Mouse (Mus musculus): ENCODE results near the gene Grcc10. TPM values are rescaled to one million over a fixed set of nuclear protein-coding genes. Genes with fewer than 3 reads are reported as not detected.

The Grcc10 gene
- 320 and 329 TPM in 2 replicates for polyA plus RNA-seq (2012; rRNA removed)

- Histone ChIP-seq H3K4me1 (ENCODE audit: control insufficient read depth, insufficient read depth, low read length) (peaks cover 12% of the 10 kb centered on the region; the same call in 1 of the 2 replicates), H3K27me3 (ENCODE audit: control insufficient read depth, insufficient read depth, low read length) (no peaks in the 10 kb centered on the region), H3K27ac (ENCODE audit: insufficient read depth, low read length) (peak within 1 kb of the TSS; percentile 84), H3K4me3 (replicated peaks; ENCODE audit: insufficient read depth, low read depth, low read length) (peak within 1 kb of the TSS; percentile 89)
- DNase-seq, result peak; percentile 89 to 90
- WGBS, result under 1% methylated on average over 41 of the region's 41 CpGs
- TF ChIP-seq CTCF (IDR thresholded peaks at IDR 0.05; ENCODE audit: borderline replicate concordance, insufficient read depth, low read depth, low read length) (no peak), POLR2A (IDR thresholded peaks at IDR 0.05; ENCODE audit: borderline replicate concordance, insufficient read depth, low read length) (peak; percentile 90; the same call in 1 of the 2 replicates)
Observed at GRCm38 (mm10) chr6:124740888-124741761, at the start of gene Grcc10. TSS of gene Grcc10 (minus strand) at chr6:124741374.

DNA sequence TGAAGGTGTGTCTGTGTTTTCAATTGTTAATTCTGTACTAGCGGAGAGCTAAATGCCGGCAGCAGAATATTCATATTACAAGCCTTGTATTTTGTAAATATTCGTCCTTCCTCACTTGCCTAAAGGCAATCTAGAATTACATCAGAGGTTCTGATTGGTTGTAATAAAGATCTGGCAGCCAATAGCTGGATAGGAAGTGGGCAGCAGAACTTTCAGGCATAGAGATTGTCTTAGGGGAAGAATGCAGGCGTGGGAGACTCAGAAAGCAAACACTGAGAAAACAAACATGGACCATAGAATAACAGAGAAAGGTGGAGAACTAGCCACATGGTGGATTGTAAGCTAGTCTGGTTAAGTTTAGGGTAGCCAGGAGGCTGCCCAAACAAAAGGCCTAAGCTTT is 48.9 kb upstream of the Grcc10 start:
- no peak for DNase-seq
- TF ChIP-seq POLR2A (IDR thresholded peaks at IDR 0.05; ENCODE audit: borderline replicate concordance, insufficient read depth, low read length) (no peak), CTCF (IDR thresholded peaks at IDR 0.05; ENCODE audit: borderline replicate concordance, insufficient read depth, low read depth, low read length) (no peak)
- peaks cover 19% of the 10 kb centered on the region; the same call in 1 of the 2 replicates for H3K4me1 ChIP-seq (ENCODE audit: control insufficient read depth, insufficient read depth, low read length)
- WGBS, result 85% methylated on average over 4 of the region's 4 CpGs
- no peak overlapping the region for H3K27ac ChIP-seq (ENCODE audit: insufficient read depth, low read length)
- H3K27me3 ChIP-seq (ENCODE audit: control insufficient read depth, insufficient read depth, low read length), result no peaks in the 10 kb centered on the region
- H3K4me3 ChIP-seq (replicated peaks; ENCODE audit: insufficient read depth, low read depth, low read length), result no peak overlapping the region

GRCm38 (mm10) chr6:124789519-124789918 is 48.3 kb upstream of the Grcc10 start:
- no peak for TF ChIP-seq CTCF (IDR thresholded peaks at IDR 0.05; ENCODE audit: borderline replicate concordance, insufficient read depth, low read depth, low read length)
- TF ChIP-seq POLR2A (IDR thresholded peaks at IDR 0.05; ENCODE audit: borderline replicate concordance, insufficient read depth, low read length), result no peak
- 77% methylated on average over 4 of the region's 4 CpGs for WGBS
- H3K27ac ChIP-seq (ENCODE audit: insufficient read depth, low read length), result no peak overlapping the region
- DNase-seq, result no peak
- no peaks in the 10 kb centered on the region for H3K27me3 ChIP-seq (ENCODE audit: control insufficient read depth, insufficient read depth, low read length)
- no peak overlapping the region for H3K4me3 ChIP-seq (replicated peaks; ENCODE audit: insufficient read depth, low read depth, low read length)
- peaks cover 19% of the 10 kb centered on the region; the same call in 1 of the 2 replicates for H3K4me1 ChIP-seq (ENCODE audit: control insufficient read depth, insufficient read depth, low read length)

GRCm38 (mm10) chr6:124787722-124788121 is 46.5 kb upstream of the Grcc10 start:
- WGBS, result 10% methylated on average over 10 of the region's 10 CpGs
- TF ChIP-seq POLR2A (IDR thresholded peaks at IDR 0.05; ENCODE audit: borderline replicate concordance, insufficient read depth, low read length) (no peak), CTCF (IDR thresholded peaks at IDR 0.05; ENCODE audit: borderline replicate concordance, insufficient read depth, low read depth, low read length) (no peak)
- Histone ChIP-seq H3K27me3 (ENCODE audit: control insufficient read depth, insufficient read depth, low read length) (no peaks in the 10 kb centered on the region), H3K4me3 (replicated peaks; ENCODE audit: insufficient read depth, low read depth, low read length) (no peak overlapping the region), H3K4me1 (ENCODE audit: control insufficient read depth, insufficient read depth, low read length) (peaks cover 19% of the 10 kb centered on the region; the same call in 1 of the 2 replicates), H3K27ac (ENCODE audit: insufficient read depth, low read length) (0 out of 2 replicates have a peak overlapping the region, but pooled peaks have one; percentile 29)
- peak; percentile 57 for DNase-seq

- Histone ChIP-seq H3K27ac (ENCODE audit: insufficient read depth, low read length) (peak overlapping the region; percentile 62), H3K27me3 (ENCODE audit: control insufficient read depth, insufficient read depth, low read length) (no peaks in the 10 kb centered on the region), H3K4me3 (replicated peaks; ENCODE audit: insufficient read depth, low read depth, low read length) (no peak overlapping the region), H3K4me1 (ENCODE audit: control insufficient read depth, insufficient read depth, low read length) (peaks cover 19% of the 10 kb centered on the region; the same call in 1 of the 2 replicates)
- 6% methylated on average over 8 of the region's 8 CpGs for WGBS
- TF ChIP-seq POLR2A (IDR thresholded peaks at IDR 0.05; ENCODE audit: borderline replicate concordance, insufficient read depth, low read length) (no peak), CTCF (IDR thresholded peaks at IDR 0.05; ENCODE audit: borderline replicate concordance, insufficient read depth, low read depth, low read length) (no peak; the same call in 1 of the 2 replicates)
- DNase-seq, result peak; percentile 88 to 93
Observed at GRCm38 (mm10) chr6:124786756-124787420, 45.7 kb upstream of the Grcc10 start.

DNA sequence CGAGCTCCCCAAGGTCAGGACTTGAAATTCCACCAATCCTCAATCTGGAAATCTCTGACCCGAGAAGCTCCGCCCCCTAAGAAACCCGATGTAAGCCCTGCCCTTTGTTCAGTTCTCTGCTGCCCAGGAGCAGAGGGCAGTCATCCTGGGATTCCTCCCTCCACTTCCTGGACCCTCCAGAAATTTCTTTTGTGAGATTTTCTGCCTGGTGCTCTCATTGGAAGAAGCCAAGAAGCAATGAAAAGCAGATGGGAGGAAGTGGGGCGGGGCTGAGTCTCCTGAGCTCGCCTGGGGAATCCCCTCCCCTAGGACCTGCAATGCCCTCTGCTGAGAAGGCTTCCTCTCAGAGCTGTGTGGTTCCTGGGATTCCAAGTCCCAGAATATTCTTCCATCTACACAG is 41.3 kb upstream of the Grcc10 start:
- no peak overlapping the region for H3K4me3 ChIP-seq (replicated peaks; ENCODE audit: insufficient read depth, low read depth, low read length)
- no peak overlapping the region for H3K27ac ChIP-seq (ENCODE audit: insufficient read depth, low read length)
- WGBS, result 30% methylated on average over 6 of the region's 6 CpGs
- peaks cover 20% of the 10 kb centered on the region; the same call in 1 of the 2 replicates for H3K4me1 ChIP-seq (ENCODE audit: control insufficient read depth, insufficient read depth, low read length)
- no peak for TF ChIP-seq CTCF (IDR thresholded peaks at IDR 0.05; ENCODE audit: borderline replicate concordance, insufficient read depth, low read depth, low read length)
- no peak for TF ChIP-seq POLR2A (IDR thresholded peaks at IDR 0.05; ENCODE audit: borderline replicate concordance, insufficient read depth, low read length)
- DNase-seq, result no peak
- H3K27me3 ChIP-seq (ENCODE audit: control insufficient read depth, insufficient read depth, low read length), result no peaks in the 10 kb centered on the region

DNA sequence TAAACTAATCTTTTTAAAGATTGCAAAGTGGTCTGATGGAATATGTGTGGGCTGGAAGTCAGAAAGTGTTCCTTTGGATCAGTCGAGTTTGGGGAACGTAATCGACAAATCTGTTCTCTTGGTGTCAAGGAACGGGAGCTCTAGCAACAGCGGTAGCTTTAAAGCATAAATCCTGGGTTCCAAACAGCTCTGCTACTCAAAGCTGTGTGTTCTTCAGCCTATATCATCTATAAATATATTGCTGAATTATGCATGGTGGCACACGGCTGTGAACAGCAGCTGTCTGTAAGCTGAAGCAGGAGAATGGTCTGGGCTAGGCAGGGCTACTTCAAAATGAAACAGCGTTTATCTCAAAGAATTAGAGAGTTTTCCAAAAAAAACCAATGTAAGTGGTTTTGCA is 39.7 kb upstream of the Grcc10 start:
- no peak overlapping the region for H3K4me3 ChIP-seq (replicated peaks; ENCODE audit: insufficient read depth, low read depth, low read length)
- peaks cover 7% of the 10 kb centered on the region; the same call in 1 of the 2 replicates for H3K4me1 ChIP-seq (ENCODE audit: control insufficient read depth, insufficient read depth, low read length)
- H3K27ac ChIP-seq (ENCODE audit: insufficient read depth, low read length), result no peak overlapping the region
- DNase-seq, result no peak
- WGBS, result 92% methylated on average over 7 of the region's 7 CpGs
- no peaks in the 10 kb centered on the region for H3K27me3 ChIP-seq (ENCODE audit: control insufficient read depth, insufficient read depth, low read length)
- TF ChIP-seq POLR2A (IDR thresholded peaks at IDR 0.05; ENCODE audit: borderline replicate concordance, insufficient read depth, low read length) (no peak), CTCF (IDR thresholded peaks at IDR 0.05; ENCODE audit: borderline replicate concordance, insufficient read depth, low read depth, low read length) (no peak)

All from cerebellum, adult 2 months (tissue).